Mouse (Mus musculus) hindbrain, embryonic 13.5 days (tissue): ENCODE data around the gene Il9r. TPM values are rescaled to one million over a fixed set of nuclear protein-coding genes. Genes with fewer than 3 reads are reported as not detected.

Source experiments
- ATAC-seq: fragments of 200-750 bp; cut with Nextera tagmentation; 2 replicates; pipeline ENCODE4 v1.8.0; 2017; ENCODE audit warnings: moderate TSS enrichment; ENCODE audit not compliant: low FRiP score
- H3K27ac ChIP-seq: fragments of 300-500 bp; sonication (generic); 2 replicates; pipeline ENCODE4 v1.5.1; 2015; ENCODE audit warnings: inconsistent platforms, mild to moderate bottlenecking, moderate library complexity
- H3K27me3 ChIP-seq: fragments of 300-500 bp; sonication (generic); 2 replicates; pipeline ENCODE4 v1.6.1; 2015; ENCODE audit warnings: mild to moderate bottlenecking, inconsistent platforms
- H3K36me3 ChIP-seq: fragments of 300-500 bp; sonication (generic); 2 replicates; pipeline ENCODE4 v1.6.1; 2015; ENCODE audit warnings: mild to moderate bottlenecking, inconsistent platforms
- H3K4me1 ChIP-seq: fragments of 300-500 bp; sonication (generic); replicated peaks from 2 replicates; pipeline ENCODE4 v1.6.1; 2015; ENCODE audit warnings: inconsistent platforms
- H3K4me2 ChIP-seq: fragments of 300-500 bp; sonication (generic); 2 replicates; pipeline ENCODE4 v1.6.1; 2015; ENCODE audit warnings: inconsistent platforms, mild to moderate bottlenecking, moderate library complexity
- H3K4me3 ChIP-seq: fragments of 300-500 bp; sonication (generic); 2 replicates; pipeline ENCODE4 v1.5.1; 2015; ENCODE audit warnings: mild to moderate bottlenecking, inconsistent platforms
- H3K9ac ChIP-seq: fragments of 300-500 bp; sonication (generic); 2 replicates; pipeline ENCODE4 v1.6.1; 2015; ENCODE audit warnings: mild to moderate bottlenecking, inconsistent platforms
- H3K9me3 ChIP-seq: fragments of 300-500 bp; sonication (generic); 2 replicates; pipeline ENCODE4 v1.6.1; 2016; ENCODE audit warnings: inconsistent platforms
- WGBS: fragments of 180-500 bp; shearing (Covaris S2); methylation state at CpG from one replicate; pipeline ENCODE4 v1.1.7; 2015; 5-methylcytosine and 5-hydroxymethylcytosine counted together
- polyA plus RNA-seq: library from polyadenylated mRNA; unstranded; fragments of >200 nt; fragmentation: Nextera tagmentation; extraction: Ambion mirVana; gene quantifications from 2 replicates; pipeline ENCODE4 v1.2.1, GENCODE M21; 2015

Gene Il9r
- polyA plus RNA-seq, 1 experiment from 2014 or later, result not detected

GRCm38 (mm10) chr11:32161922-32162804 is 37.9 kb downstream of the Il9r start:
- Histone ChIP-seq H3K4me3 (peak overlapping the region; percentile 29), H3K9ac (peak overlapping the region; percentile 74), H3K4me1 (peaks cover 45% of the 10 kb centered on the region), H3K27me3 (no peaks in the 10 kb centered on the region), H3K36me3 (no peaks in the 10 kb centered on the region), H3K4me2 (peak overlapping the region; percentile 56), H3K27ac (peak overlapping the region; percentile 95), H3K9me3 (no peaks in the 10 kb centered on the region)
- WGBS, result 13% methylated on average over 28 of the region's 28 CpGs
- ATAC-seq, result peak; percentile 93

- Histone ChIP-seq H3K4me2 (peak overlapping the region; percentile 56), H3K9me3 (no peaks in the 10 kb centered on the region), H3K27me3 (no peaks in the 10 kb centered on the region), H3K27ac (peak overlapping the region; percentile 95), H3K9ac (peak overlapping the region; percentile 74), H3K4me1 (peaks cover 52% of the 10 kb centered on the region), H3K4me3 (peak overlapping the region; percentile 29), H3K36me3 (no peaks in the 10 kb centered on the region)
- peak; percentile 38 for ATAC-seq
- WGBS, result 6% methylated on average over 9 of the region's 9 CpGs
Observed at GRCm38 (mm10) chr11:32161500-32161899, 38.6 kb downstream of the Il9r start.

DNA sequence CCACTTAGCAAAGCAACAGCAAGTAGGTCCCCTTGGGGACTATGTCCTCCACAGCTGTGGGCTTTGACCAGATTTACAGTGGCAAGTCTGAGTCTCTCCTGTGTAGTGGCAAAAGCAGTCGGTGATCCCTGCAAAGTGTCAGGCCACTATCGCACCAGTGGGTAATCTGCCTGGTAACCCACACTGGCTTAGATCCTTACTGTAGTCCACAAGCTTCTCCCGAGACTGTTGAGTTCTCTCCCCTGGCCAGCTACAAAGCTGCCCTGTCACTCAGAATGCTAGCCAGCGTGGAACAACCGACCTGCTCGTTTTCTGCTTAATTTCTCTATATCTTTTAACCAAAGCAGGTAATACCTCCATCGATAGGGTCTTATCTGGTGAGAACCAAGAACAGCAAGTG is 39.7 kb downstream of the Il9r start:
- peak overlapping the region; percentile 95; the same call in 1 of the 2 replicates for H3K27ac ChIP-seq
- no peaks in the 10 kb centered on the region for H3K36me3 ChIP-seq
- no peak overlapping the region for H3K4me3 ChIP-seq
- no peaks in the 10 kb centered on the region for H3K9me3 ChIP-seq
- no peak overlapping the region for H3K9ac ChIP-seq
- H3K27me3 ChIP-seq, result no peaks in the 10 kb centered on the region
- peaks cover 55% of the 10 kb centered on the region for H3K4me1 ChIP-seq
- ATAC-seq, result no peak
- H3K4me2 ChIP-seq, result no peak overlapping the region
- WGBS, result 77% methylated on average over 7 of the region's 7 CpGs

GRCm38 (mm10) chr11:32159176-32159575 is 40.9 kb downstream of the Il9r start:
- Histone ChIP-seq H3K9me3 (no peaks in the 10 kb centered on the region), H3K27ac (peak overlapping the region; percentile 67), H3K4me1 (peaks cover 55% of the 10 kb centered on the region), H3K27me3 (no peaks in the 10 kb centered on the region), H3K4me2 (no peak overlapping the region), H3K4me3 (no peak overlapping the region), H3K9ac (no peak overlapping the region), H3K36me3 (no peaks in the 10 kb centered on the region)
- ATAC-seq, result no peak
- WGBS, result 97% methylated on average over 3 of the region's 3 CpGs

DNA sequence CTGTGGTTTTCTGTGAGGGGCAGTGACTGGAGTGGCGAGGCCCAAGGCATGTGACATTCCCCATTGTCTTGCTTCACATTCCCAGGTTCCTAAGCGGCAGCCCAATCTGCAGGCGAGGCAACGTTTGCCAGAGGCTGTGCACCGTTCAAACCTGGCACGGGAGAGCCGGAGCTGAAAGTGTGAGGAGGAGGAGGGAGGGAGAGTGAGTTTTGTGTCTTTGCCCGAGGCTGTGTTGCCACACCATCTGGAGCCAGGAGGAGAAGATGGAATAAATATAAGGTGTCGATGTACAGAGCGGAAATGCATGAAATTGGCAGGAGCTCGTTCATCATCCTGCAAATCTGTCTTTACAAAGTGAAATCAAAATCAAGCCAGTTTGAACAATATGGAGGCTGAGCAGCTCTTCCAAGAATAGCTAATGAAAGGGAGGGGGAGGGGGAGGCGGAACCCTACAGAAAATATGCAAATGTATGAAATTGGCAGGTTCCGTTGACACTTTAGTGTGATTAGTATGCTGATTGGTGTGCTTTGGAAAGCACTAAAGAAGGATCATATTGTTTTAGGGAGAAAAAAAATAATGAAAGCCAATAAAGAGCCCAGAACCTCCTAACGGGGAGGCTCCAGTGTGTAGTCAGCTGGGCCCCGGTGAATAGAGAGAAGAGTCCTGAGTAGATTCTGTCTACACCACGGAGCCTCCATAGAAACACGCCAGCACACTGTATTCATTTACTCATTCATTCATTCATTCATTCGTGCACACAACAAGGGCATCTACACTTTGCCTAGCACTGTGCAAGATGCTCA is 42.1 kb downstream of the Il9r start:
- peak; percentile 69 for ATAC-seq
- Histone ChIP-seq H3K27ac (peak overlapping the region; percentile 90), H3K4me1 (peaks cover 55% of the 10 kb centered on the region), H3K9ac (peak overlapping the region; percentile 39; the same call in 1 of the 2 replicates), H3K27me3 (no peaks in the 10 kb centered on the region), H3K9me3 (no peaks in the 10 kb centered on the region), H3K4me3 (no peak overlapping the region), H3K4me2 (peak overlapping the region; percentile 17; the same call in 1 of the 2 replicates), H3K36me3 (no peaks in the 10 kb centered on the region)
- WGBS, result 20% methylated on average over 18 of the region's 18 CpGs

GRCm38 (mm10) chr11:32156854-32157630 is 43.0 kb downstream of the Il9r start:
- Histone ChIP-seq H3K27me3 (no peaks in the 10 kb centered on the region), H3K4me3 (no peak overlapping the region), H3K27ac (peak overlapping the region; percentile 90), H3K4me1 (peaks cover 50% of the 10 kb centered on the region), H3K9ac (no peak overlapping the region), H3K4me2 (no peak overlapping the region), H3K36me3 (no peaks in the 10 kb centered on the region), H3K9me3 (no peaks in the 10 kb centered on the region)
- no peak for ATAC-seq
- 63% methylated on average over 7 of the region's 7 CpGs for WGBS

DNA sequence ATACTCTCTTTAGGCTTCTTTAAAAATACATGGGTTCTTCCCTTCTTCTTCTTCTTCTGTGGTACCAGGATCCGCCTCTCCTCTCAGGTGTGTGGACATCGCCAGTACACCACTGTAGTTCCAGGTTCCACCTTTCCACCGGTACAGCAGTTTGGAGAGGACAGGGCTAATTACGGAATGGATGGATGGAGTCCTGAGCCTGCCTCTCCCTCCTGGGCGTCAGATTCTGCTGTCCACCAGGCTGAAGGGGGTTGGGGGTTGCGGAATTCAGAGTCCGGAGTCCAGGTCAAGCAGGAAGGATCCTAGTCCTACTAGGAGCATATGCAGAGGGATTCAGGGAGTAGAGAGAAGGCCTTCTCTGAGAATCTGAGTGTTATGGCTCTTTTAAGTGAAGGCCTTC is 46.9 kb downstream of the Il9r start:
- no peaks in the 10 kb centered on the region for H3K27me3 ChIP-seq
- H3K4me2 ChIP-seq, result no peak overlapping the region
- no peak overlapping the region for H3K9ac ChIP-seq
- 92% methylated on average over 7 of the region's 7 CpGs for WGBS
- H3K36me3 ChIP-seq, result no peaks in the 10 kb centered on the region
- no peaks in the 10 kb centered on the region for H3K9me3 ChIP-seq
- ATAC-seq, result no peak
- no peak overlapping the region for H3K4me3 ChIP-seq
- H3K4me1 ChIP-seq, result peaks cover 18% of the 10 kb centered on the region
- H3K27ac ChIP-seq, result no peak overlapping the region

DNA sequence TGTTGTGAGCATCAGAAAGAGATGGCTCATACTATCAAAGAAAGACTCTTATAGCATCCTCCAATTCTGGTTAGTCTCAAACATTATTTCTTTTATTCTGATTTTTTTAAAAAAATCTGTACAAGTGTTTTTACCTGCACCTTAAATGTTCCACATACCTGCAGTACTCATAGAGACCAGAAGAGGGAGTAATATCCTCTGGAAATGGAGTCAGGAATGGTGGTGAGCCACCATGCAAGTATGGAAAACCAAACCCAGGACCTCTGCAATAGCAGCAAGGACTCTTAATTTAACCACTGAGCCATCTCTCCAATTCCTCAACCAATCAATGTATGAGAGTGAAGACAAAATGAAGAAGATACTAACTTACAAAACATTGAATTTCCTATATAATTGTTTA is 47.3 kb downstream of the Il9r start:
- Histone ChIP-seq H3K4me2 (no peak overlapping the region), H3K9ac (no peak overlapping the region), H3K4me1 (peaks cover 15% of the 10 kb centered on the region), H3K36me3 (no peaks in the 10 kb centered on the region), H3K9me3 (no peaks in the 10 kb centered on the region), H3K4me3 (no peak overlapping the region), H3K27me3 (no peaks in the 10 kb centered on the region), H3K27ac (no peak overlapping the region)
- ATAC-seq, result no peak

- no peaks in the 10 kb centered on the region for H3K9me3 ChIP-seq
- no peak overlapping the region for H3K9ac ChIP-seq
- WGBS, result 97% methylated on average over 5 of the region's 5 CpGs
- H3K36me3 ChIP-seq, result no peaks in the 10 kb centered on the region
- no peak overlapping the region for H3K4me3 ChIP-seq
- H3K4me2 ChIP-seq, result no peak overlapping the region
- H3K4me1 ChIP-seq, result 0 out of 2 replicates have a peak, but pooled peaks cover under 1% of the 10 kb centered on the region
- no peak overlapping the region for H3K27ac ChIP-seq
- no peak for ATAC-seq
- H3K27me3 ChIP-seq, result no peaks in the 10 kb centered on the region
Observed at GRCm38 (mm10) chr11:32151243-32151642, 48.8 kb downstream of the Il9r start.

DNA sequence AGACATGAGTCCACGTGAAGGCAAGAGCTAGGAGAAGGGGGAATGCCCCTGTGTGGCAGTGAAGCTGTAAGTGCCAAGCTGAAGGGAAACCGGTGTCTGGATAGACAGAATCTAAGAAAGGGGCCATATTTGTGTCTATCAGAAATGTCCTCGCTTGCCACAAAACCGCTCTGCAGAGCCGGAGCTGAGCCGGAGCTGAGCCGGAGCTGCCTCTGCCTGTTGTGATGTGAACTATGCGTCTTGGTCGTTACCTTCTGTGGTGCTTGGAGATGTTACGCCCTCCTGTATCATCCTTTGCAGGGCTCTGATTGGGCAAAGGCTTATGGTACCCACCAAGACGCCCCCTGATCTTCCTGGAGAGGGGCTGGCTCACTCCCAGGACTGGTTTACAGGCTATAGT is 50.5 kb downstream of the Il9r start:
- H3K27me3 ChIP-seq, result no peaks in the 10 kb centered on the region
- no peaks in the 10 kb centered on the region for H3K9me3 ChIP-seq
- no peak overlapping the region for H3K4me2 ChIP-seq
- no peaks in the 10 kb centered on the region for H3K4me1 ChIP-seq
- no peak for ATAC-seq
- 78% methylated on average over 11 of the region's 11 CpGs for WGBS
- H3K9ac ChIP-seq, result no peak overlapping the region
- no peak overlapping the region for H3K27ac ChIP-seq
- no peak overlapping the region for H3K4me3 ChIP-seq
- H3K36me3 ChIP-seq, result no peaks in the 10 kb centered on the region

GRCm38 (mm10) chr11:32142771-32143170 is 57.3 kb downstream of the Il9r start:
- peak overlapping the region; percentile 89 for H3K27ac ChIP-seq
- H3K4me1 ChIP-seq, result peaks cover 46% of the 10 kb centered on the region
- H3K4me2 ChIP-seq, result no peak overlapping the region
- H3K9ac ChIP-seq, result no peak overlapping the region
- no peaks in the 10 kb centered on the region for H3K36me3 ChIP-seq
- H3K27me3 ChIP-seq, result no peaks in the 10 kb centered on the region
- no peak overlapping the region for H3K4me3 ChIP-seq
- H3K9me3 ChIP-seq, result no peaks in the 10 kb centered on the region
- 45% methylated on average over 5 of the region's 5 CpGs for WGBS
- no peak for ATAC-seq
